30 mouse cellular contexts compared by ENCODE assay signal in genomic region chr17:55953751-55954150, GRCm38 (mm10). TPM values are rescaled to one million over a fixed set of nuclear protein-coding genes. Genes with fewer than 3 reads are reported as not detected.
DNase-seq lines count a peak whose midpoint lies in the region; ATAC-seq and TF ChIP-seq lines count a peak whose summit lies in the region.
"Had no signal": no experiment of that assay in that cellular context is flagged by ENCODE, and none has a peak within 500 bp of the region (broad histone marks: within the 10 kb centered on the region; RNA-seq: fewer than 3 reads in every experiment).

No protein-coding gene starts in this region.

- no peak overlapping the region for H3K4me2 ChIP-seq in kidney, embryonic 14.5 days (replicated peaks; ENCODE audit: low read depth, low read length)
- peak overlapping the region; percentile 81 for H3K4me2 ChIP-seq in CH12.LX (ENCODE audit: insufficient read depth, low read depth, poor library complexity, severe bottlenecking)
- H3K4me2 ChIP-seq: embryonic facial prominence, embryonic 15.5 days; forebrain, embryonic 13.5 days; heart, embryonic 13.5 days; hindbrain, embryonic 14.5 days; kidney, embryonic 15.5 days; midbrain, embryonic 15.5 days had no signal

- no peak for TF ChIP-seq CTCF in CH12.LX (conservative IDR thresholded peaks at IDR 0.05 in 1 of 2, IDR thresholded peaks at IDR 0.05 in 1 of 2; ENCODE audit: low read depth in 2 of 2, low read length in 2 of 2)
- no peak for TF ChIP-seq CTCF in bone marrow, adult 2 months (IDR thresholded peaks at IDR 0.05; ENCODE audit: control insufficient read depth, insufficient read depth, low read length)

- H3K27me3 ChIP-seq in kidney, embryonic 14.5 days (ENCODE audit: control insufficient read depth, insufficient read depth, low read length), result no peaks in the 10 kb centered on the region
- no peaks in the 10 kb centered on the region for H3K27me3 ChIP-seq in CH12.LX (replicated peaks)

- DNase-seq in cerebellum, adult 11-12 months, result peak; percentile 21
- DNase-seq in cerebellum, postnatal 25 days, result no peak
- DNase-seq in kidney, adult 11 months, result peak; percentile 0
- no peak for DNase-seq in CH12.LX (ENCODE audit: extremely low read depth)
- no peak for DNase-seq in urinary bladder, adult 18-20 months (ENCODE audit: low spot score in 2 of 2)
- DNase-seq: adrenal gland, adult 8-10 months; gastrocnemius, adult 2 months; gastrocnemius, postnatal 36 days; heart, postnatal 10 days; lung, adult 18-20 months; lung, postnatal 4 days; right cerebral cortex, adult 18-20 months; spleen, adult 18-20 months; thymus, adult 18-20 months; thymus, postnatal 25 days had no signal

- no peaks in the 10 kb centered on the region for H3K9me3 ChIP-seq in kidney, embryonic 14.5 days (ENCODE audit: control insufficient read depth, low read length)
- no peaks in the 10 kb centered on the region for H3K9me3 ChIP-seq in CH12.LX (replicated peaks; ENCODE audit: low read length)
- H3K9me3 ChIP-seq: embryonic facial prominence, embryonic 10.5 days; embryonic facial prominence, embryonic 15.5 days; forebrain, embryonic 13.5 days; G1E; heart, embryonic 13.5 days; kidney, embryonic 15.5 days; midbrain, embryonic 15.5 days had no signal

- 77% methylated on average over 6 of the region's 6 CpGs for WGBS in kidney, embryonic 14.5 days
- WGBS in bone marrow, adult 2 months, result 48% methylated on average over 6 of the region's 6 CpGs

- in situ Hi-C loops in CH12.LX (cut with MboI; ENCODE audit: low pct_ligation_motif_present, low pct_unique_long_range_greater_than_20kb, low sequenced_read_pairs), result loop anchor here (10.0 kb wide), 1 partner anchor 59 kb away; the partner anchor contains the start of gene Zfp959

- 0 out of 2 replicates have a peak, but pooled peaks cover 4% of the 10 kb centered on the region for H3K4me1 ChIP-seq in kidney, embryonic 14.5 days (ENCODE audit: control insufficient read depth, insufficient read depth, low read length)
- H3K4me1 ChIP-seq in CH12.LX (ENCODE audit: control insufficient read depth in 1 of 2, insufficient read depth in 2 of 2), result peaks cover 30 to 62% of the 10 kb centered on the region in 2 experiments
- H3K4me1 ChIP-seq in bone marrow, adult 2 months (ENCODE audit: control insufficient read depth, insufficient read depth, low read length), result no peaks in the 10 kb centered on the region; the same call in 1 of the 2 replicates

- H3K27ac ChIP-seq in kidney, embryonic 14.5 days (ENCODE audit: low read depth, low read length), result no peak overlapping the region
- peak overlapping the region; percentile 76 for H3K27ac ChIP-seq in CH12.LX (ENCODE audit: insufficient read depth, low read depth)
- no peak overlapping the region for H3K27ac ChIP-seq in bone marrow, adult 2 months (ENCODE audit: control insufficient read depth, insufficient read depth, low read depth, low read length, poor library complexity)
- H3K27ac ChIP-seq: embryonic facial prominence, embryonic 10.5 days; embryonic facial prominence, embryonic 15.5 days; forebrain, embryonic 13.5 days; gastrocnemius, adult 2 months; heart, adult 2 months; heart, embryonic 13.5 days; hindbrain, embryonic 14.5 days; kidney, embryonic 15.5 days; midbrain, embryonic 15.5 days had no signal

- no peak for TF ChIP-seq EP300 in CH12.LX (IDR thresholded peaks at IDR 0.05; ENCODE audit: low read length)

- dilution Hi-C loops in CH12.LX (cut with MboI; ENCODE audit: extremely low pct_ligation_motif_present, extremely low pct_unique_long_range_greater_than_20kb, low sequenced_read_pairs), result no loop called here

- no peaks in the 10 kb centered on the region for H3K36me3 ChIP-seq in kidney, embryonic 14.5 days (ENCODE audit: control insufficient read depth, insufficient read depth, low read length)
- H3K36me3 ChIP-seq in CH12.LX (replicated peaks in 1 of 2; ENCODE audit: control insufficient read depth in 1 of 2, insufficient read depth in 1 of 2, low read length in 1 of 2), result peaks cover 28 to 37% of the 10 kb centered on the region in 2 experiments
- H3K36me3 ChIP-seq: embryonic facial prominence, embryonic 10.5 days; embryonic facial prominence, embryonic 15.5 days; heart, embryonic 13.5 days; kidney, embryonic 15.5 days; midbrain, embryonic 15.5 days had no signal

- H3K9ac ChIP-seq in kidney, embryonic 14.5 days (ENCODE audit: low read depth, low read length), result no peak overlapping the region
- H3K9ac ChIP-seq in CH12.LX (ENCODE audit: insufficient read depth, low read depth), result peak overlapping the region; percentile 69
- H3K9ac ChIP-seq: embryonic facial prominence, embryonic 15.5 days; forebrain, embryonic 13.5 days; heart, embryonic 13.5 days; hindbrain, embryonic 14.5 days; kidney, embryonic 15.5 days; midbrain, embryonic 15.5 days had no signal

- peaks cover 32% of the 10 kb centered on the region for H3K79me2 ChIP-seq in CH12.LX (replicated peaks; ENCODE audit: control insufficient read depth, extremely low read depth, insufficient read depth, poor library complexity, severe bottlenecking)

- no peak for TF ChIP-seq POLR2A in CH12.LX (IDR thresholded peaks at IDR 0.05; ENCODE audit: low read depth, low read length)
- no peak for TF ChIP-seq POLR2A in bone marrow, adult 2 months (IDR thresholded peaks at IDR 0.05; ENCODE audit: borderline replicate concordance, control insufficient read depth, low read depth, low read length)

- no peak for ATAC-seq in kidney, embryonic 14.5 days (ENCODE audit: low FRiP score, low TSS enrichment)
- ATAC-seq: forebrain, embryonic 13.5 days; intestine, postnatal 0 days; lung, postnatal 0 days; midbrain, embryonic 15.5 days had no signal

- no peak for TF ChIP-seq RAD21 in CH12.LX (IDR thresholded peaks at IDR 0.05; ENCODE audit: low read depth, low read length)

- H3K4me3 ChIP-seq in kidney, embryonic 14.5 days (ENCODE audit: low read length), result no peak overlapping the region
- H3K4me3 ChIP-seq in CH12.LX (replicated peaks in 1 of 3; ENCODE audit: low read depth in 2 of 3, low read length in 2 of 3, poor library complexity in 1 of 3), result peak overlapping the region; percentile 68 to 75 (median 72)
- peak overlapping the region; percentile 29 for H3K4me3 ChIP-seq in bone marrow, adult 2 months (replicated peaks; ENCODE audit: control insufficient read depth, low read depth, low read length)
- H3K4me3 ChIP-seq: embryonic facial prominence, embryonic 10.5 days; embryonic facial prominence, embryonic 15.5 days; forebrain, embryonic 13.5 days; gastrocnemius, adult 2 months; heart, adult 2 months; heart, embryonic 13.5 days; kidney, embryonic 15.5 days; midbrain, embryonic 15.5 days had no signal

TF ChIP-seq in CH12.LX, 34 proteins besides CTCF, POLR2A, EP300 and RAD21:
- no peak for TF ChIP-seq MEF2A (IDR thresholded peaks at IDR 0.05; ENCODE audit: borderline replicate concordance, low read depth, low read length)
- no peak for TF ChIP-seq SIN3A (IDR thresholded peaks at IDR 0.05; ENCODE audit: low read length)
- TF ChIP-seq ZNF384 (IDR thresholded peaks at IDR 0.05; ENCODE audit: low read depth, low read length), result no peak
- TF ChIP-seq MAFK (IDR thresholded peaks at IDR 0.05; ENCODE audit: insufficient replicate concordance, low read length), result no peak
- no peak for TF ChIP-seq ZKSCAN1 (IDR thresholded peaks at IDR 0.05; ENCODE audit: borderline replicate concordance, low read depth, low read length)
- no peak for TF ChIP-seq MXI1 (IDR thresholded peaks at IDR 0.05; ENCODE audit: low read depth, low read length)
- no peak for TF ChIP-seq JUND (conservative IDR thresholded peaks at IDR 0.05; ENCODE audit: low read depth, low read length)
- TF ChIP-seq UBTF (IDR thresholded peaks at IDR 0.05; ENCODE audit: low read depth, low read length), result no peak
- TF ChIP-seq RCOR1 (conservative IDR thresholded peaks at IDR 0.05; ENCODE audit: low read depth, low read length), result no peak

RNA-seq across cellular contexts. Expression of gene Ebi3, which starts 1.3 kb away (rescaled TPM):
- polyA plus RNA-seq in kidney, embryonic 14.5 days (2014; fragmentation: Nextera tagmentation; extraction: Ambion mirVana), result 2.0 and 2.2 TPM in 2 replicates
- total RNA-seq in CH12.LX (2012; rRNA removed) (102 and 207 TPM in 2 replicates), CH12.LX (2014; rRNA removed) (55.0 and 60.3 TPM in 2 replicates)
- 87.6 and 105 TPM in 2 replicates for polyA plus RNA-seq in CH12.LX (2012; ENCODE audit: insufficient read length, low read depth)
- 8.5 and 34.4 TPM in 2 replicates for polyA plus RNA-seq in bone marrow, adult 2 months (2011; ENCODE audit: insufficient read depth, insufficient read length, low replicate concordance, missing spikeins)
- total RNA-seq: gastrocnemius, postnatal 36 days had no signal

RNA-seq across cellular contexts. Expression of gene Zfp119b, which starts 4.5 kb away (rescaled TPM):
- polyA plus RNA-seq in kidney, embryonic 14.5 days (2014; fragmentation: Nextera tagmentation; extraction: Ambion mirVana), result 6.8 and 6.9 TPM in 2 replicates
- 6.1 and 6.5 TPM in 2 replicates for total RNA-seq in CH12.LX (2012; rRNA removed)
- 13.6 and 18.0 TPM in 2 replicates for total RNA-seq in CH12.LX (2014; rRNA removed)
- polyA plus RNA-seq in CH12.LX (2012; ENCODE audit: insufficient read length, low read depth), result 3.1 and 3.9 TPM in 2 replicates
- 1.4 TPM in 1 of 2 replicates, not detected in the other for polyA plus RNA-seq in bone marrow, adult 2 months (2011; ENCODE audit: insufficient read depth, insufficient read length, low replicate concordance, missing spikeins)

RNA-seq across cellular contexts. Expression of gene Yju2, which starts 5.1 kb away (rescaled TPM):
- polyA plus RNA-seq in kidney, embryonic 14.5 days (2014; fragmentation: Nextera tagmentation; extraction: Ambion mirVana), result 24.3 and 27.9 TPM in 2 replicates
- 10.1 and 10.7 TPM in 2 replicates for total RNA-seq in CH12.LX (2012; rRNA removed)
- 11.2 and 12.9 TPM in 2 replicates for total RNA-seq in CH12.LX (2014; rRNA removed)
- 14.4 and 15.8 TPM in 2 replicates for polyA plus RNA-seq in CH12.LX (2012; ENCODE audit: insufficient read length, low read depth)
- polyA plus RNA-seq in bone marrow, adult 2 months (2011; ENCODE audit: insufficient read depth, insufficient read length, low replicate concordance, missing spikeins), result 9.3 and 12.3 TPM in 2 replicates

RNA-seq across cellular contexts. Expression of gene Shd, which starts 16.5 kb away (rescaled TPM):
- 22.3 and 27.0 TPM in 2 replicates for polyA plus RNA-seq in kidney, embryonic 14.5 days (2014; fragmentation: Nextera tagmentation; extraction: Ambion mirVana)
- total RNA-seq in CH12.LX (2012; rRNA removed) (0.21 and 0.47 TPM in 2 replicates), CH12.LX (2014; rRNA removed) (0.46 TPM in 1 of 2 replicates, not detected in the other)
- polyA plus RNA-seq in CH12.LX (2012; ENCODE audit: insufficient read length, low read depth), result 0.85 and 0.87 TPM in 2 replicates
- 1.6 TPM in 1 of 2 replicates, not detected in the other for polyA plus RNA-seq in bone marrow, adult 2 months (2011; ENCODE audit: insufficient read depth, insufficient read length, low replicate concordance, missing spikeins)
- total RNA-seq: G1E; gastrocnemius, postnatal 36 days; liver, adult 2 months had no signal

RNA-seq across cellular contexts. Expression of gene Fsd1, which starts 32.6 kb away (rescaled TPM):
- 20.7 and 25.7 TPM in 2 replicates for polyA plus RNA-seq in kidney, embryonic 14.5 days (2014; fragmentation: Nextera tagmentation; extraction: Ambion mirVana)
- 0.21 and 0.50 TPM in 2 replicates for total RNA-seq in CH12.LX (2012; rRNA removed)
- not detected in 2 replicates for total RNA-seq in CH12.LX (2014; rRNA removed)
- not detected in 2 replicates for polyA plus RNA-seq in CH12.LX (2012; ENCODE audit: insufficient read length, low read depth)
- not detected in 2 replicates for polyA plus RNA-seq in bone marrow, adult 2 months (2011; ENCODE audit: insufficient read depth, insufficient read length, low replicate concordance, missing spikeins)
- total RNA-seq: gastrocnemius, adult 2 months; gastrocnemius, postnatal 36 days; hematopoietic stem cell, adult 5-6 weeks; liver, adult 2 months had no signal
- polyA plus RNA-seq: G1E; liver, adult 2 months had no signal

Comparison
In these comparisons a context has a peak if more than half of its experiments do, and no peak if none do; other contexts are left out.
1. DNase-seq: peak in cerebellum, adult 11-12 months (single experiment) and kidney, adult 11 months (single experiment); none in cerebellum, postnatal 25 days (0 of 2), CH12.LX (single experiment) and urinary bladder, adult 18-20 months (0 of 2).